Mouse (Mus musculus) frontal cortex, postnatal 25 days (tissue): ENCODE results near the gene Gatd1.
"Not testable (repeated sequence)": the region's sequence is repeated elsewhere in the genome, so short reads cannot be mapped to it uniquely, and the experiment has no call there.

ENCODE experiments used
- DNase-seq, 2 experiments: peaks; one replicate each; pipeline ENCODE4 v3.0.0; 2022; ENCODE audit warnings: low spot score in 2 of 2

The Gatd1 gene

GRCm38 (mm10) chr7:141413809-141414584 is at the start of gene Gatd1:
Gatd1 (minus strand) TSS chr7:141414136.
- DNase-seq: peak; percentile 97 to 99

- DNase-seq: no peak
Measured at GRCm38 (mm10) chr7:141462333-141462821, 48.4 kb upstream of the Gatd1 start.

GRCm38 (mm10) chr7:141461521-141462332 is 47.8 kb upstream of the Gatd1 start:
- DNase-seq: no peak

- no peak for DNase-seq
Measured at GRCm38 (mm10) chr7:141460391-141461113, 46.6 kb upstream of the Gatd1 start, which contains the start of gene Cracr2b. Cracr2b (plus strand) TSS chr7:141461094.

DNA sequence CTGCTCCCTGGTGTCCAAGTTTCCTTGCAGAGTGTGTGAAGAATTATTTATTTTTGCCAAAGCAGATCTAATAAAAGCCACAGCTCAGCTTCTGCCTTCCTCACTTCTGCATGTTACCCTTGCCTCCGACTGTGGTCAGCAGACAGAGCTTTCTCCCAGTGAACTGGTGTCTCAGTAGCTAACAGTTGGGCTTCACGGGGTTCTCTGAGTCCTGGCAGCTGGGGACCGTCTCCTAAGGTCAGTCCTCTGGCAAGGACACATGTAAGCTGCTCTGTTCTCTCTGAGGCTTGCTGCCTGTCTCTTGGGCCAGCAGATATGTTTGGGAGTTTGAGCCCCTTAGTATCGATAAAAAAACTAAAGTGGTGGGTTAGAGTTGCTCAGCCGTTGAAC is 46.1 kb upstream of the Gatd1 start:
- no peak for DNase-seq

GRCm38 (mm10) chr7:141459301-141459711 is 45.4 kb upstream of the Gatd1 start:
- DNase-seq: no peak

DNA sequence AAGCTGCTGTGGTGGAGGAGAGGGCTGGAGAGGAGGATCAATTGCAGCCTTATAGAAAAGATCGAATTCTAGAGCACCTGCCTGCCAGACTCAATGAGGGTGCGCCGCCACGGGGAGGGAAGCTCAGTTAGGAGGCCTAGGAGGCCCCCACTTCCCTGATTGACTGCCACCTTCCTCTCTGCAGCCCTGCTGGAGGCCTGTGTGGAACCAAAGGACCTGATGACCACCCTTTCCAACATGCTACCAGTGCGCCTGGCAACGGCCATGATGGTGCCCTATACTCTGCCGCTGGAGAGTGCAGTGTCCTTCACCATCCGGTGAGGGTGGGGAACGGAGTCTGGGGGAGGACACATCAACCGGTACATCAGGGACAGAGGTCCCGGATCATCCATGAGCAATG is 44.7 kb upstream of the Gatd1 start:
- no peak for DNase-seq

- DNase-seq: no peak
Measured at GRCm38 (mm10) chr7:141457986-141458660, 44.2 kb upstream of the Gatd1 start.

GRCm38 (mm10) chr7:141457236-141457635 is 43.3 kb upstream of the Gatd1 start:
- DNase-seq: no peak

DNA sequence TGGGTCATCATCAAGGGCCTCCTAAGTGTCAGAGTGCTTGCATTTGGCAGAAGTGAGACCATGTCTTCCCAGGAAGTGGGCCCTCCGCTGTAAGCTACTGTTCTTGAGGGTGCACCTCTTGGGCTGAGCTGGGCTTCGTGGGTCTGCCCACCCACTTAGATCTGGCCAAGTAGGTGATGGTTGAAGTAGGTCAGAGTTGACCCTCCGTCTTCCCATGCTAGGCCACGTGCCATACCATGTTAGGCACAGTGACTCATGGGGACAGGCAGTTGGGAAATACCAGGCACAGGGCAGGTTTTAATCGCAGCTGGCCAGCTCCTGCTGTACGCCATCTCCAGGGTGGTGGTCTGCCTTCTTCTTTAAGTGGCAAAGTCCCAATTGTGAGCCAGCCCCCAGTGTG is 42.8 kb upstream of the Gatd1 start:
- no peak for DNase-seq

- no peak for DNase-seq
Measured at GRCm38 (mm10) chr7:141455610-141456314, 41.8 kb upstream of the Gatd1 start.

DNA sequence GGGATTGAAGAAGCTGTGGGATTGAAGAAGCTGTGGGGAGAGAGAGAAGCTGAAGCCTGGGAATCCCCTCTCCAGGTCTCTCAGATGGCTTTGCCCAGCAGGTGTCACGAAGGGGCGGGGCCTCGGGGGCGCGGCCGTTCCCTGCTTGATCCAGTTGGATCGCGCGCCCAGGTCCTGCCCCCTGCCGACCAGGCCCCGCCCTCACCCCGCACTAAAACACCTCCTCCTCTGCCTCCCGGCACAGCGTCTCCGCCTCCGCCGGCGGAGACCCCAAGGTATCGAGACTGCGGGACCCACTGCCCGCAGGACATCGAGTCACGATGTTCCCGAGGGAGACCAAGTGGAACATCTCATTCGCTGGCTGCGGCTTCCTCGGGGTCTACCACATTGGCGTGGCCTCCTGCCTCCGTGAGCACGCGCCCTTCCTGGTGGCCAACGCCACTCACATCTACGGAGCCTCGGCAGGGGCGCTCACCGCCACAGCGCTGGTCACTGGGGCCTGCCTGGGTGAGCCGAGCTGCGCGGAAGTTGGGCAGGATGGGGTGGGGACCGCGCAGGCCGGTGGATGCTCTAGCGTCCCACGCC is 41.1 kb upstream of the Gatd1 start, which contains the start of gene Pnpla2:
Gene Pnpla2 (plus strand): TSS at position 232 of the 585 bp plus-strand sequence.
- DNase-seq: peak; percentile 78 to 86

DNA sequence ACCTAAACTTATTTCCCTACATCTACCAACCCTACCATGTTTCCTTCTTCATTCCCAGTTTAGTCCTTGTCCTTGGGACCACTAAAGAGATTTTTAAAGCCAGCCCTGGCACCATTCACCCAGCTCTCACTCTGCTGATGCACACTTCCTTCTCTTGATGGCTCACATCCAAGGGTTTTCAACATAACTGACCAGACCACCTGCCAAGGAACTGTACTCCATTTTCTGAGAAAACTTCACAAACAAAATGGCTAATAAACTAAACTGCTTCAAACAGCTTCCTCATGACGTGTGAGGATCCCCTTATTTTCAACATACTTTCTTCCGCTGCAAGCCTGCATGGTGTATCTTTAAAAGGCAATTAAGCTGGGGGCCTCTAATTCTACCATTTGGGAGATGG is 39.7 kb upstream of the Gatd1 start:
- DNase-seq: no peak

- DNase-seq: no peak
Measured at GRCm38 (mm10) chr7:141451928-141452327, 38.0 kb upstream of the Gatd1 start.

- DNase-seq: peak; percentile 90 to 95
Measured at GRCm38 (mm10) chr7:141447110-141447991, 33.4 kb upstream of the Gatd1 start, which contains the start of gene Rplp2. Rplp2 (plus strand) TSS chr7:141447370.

DNA sequence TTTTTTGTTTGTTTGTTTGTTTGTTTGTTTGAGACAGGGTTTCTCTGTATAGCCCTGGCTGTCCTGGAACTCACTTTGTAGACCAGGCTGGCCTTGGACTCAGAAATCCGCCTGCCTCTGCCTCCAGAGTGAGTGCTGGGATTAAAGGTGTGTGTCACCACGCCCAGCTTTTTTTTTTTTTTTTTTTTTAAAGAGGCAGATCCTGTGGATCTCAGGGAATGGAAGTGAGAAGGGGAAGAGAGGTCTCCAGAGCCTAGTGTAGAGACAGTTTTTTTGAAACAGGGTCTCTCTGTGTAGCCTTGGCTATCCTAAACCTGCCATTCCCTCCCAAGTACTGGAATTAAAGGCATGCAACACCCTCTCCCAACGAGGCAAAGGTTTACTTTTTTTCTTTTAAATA is 32.4 kb upstream of the Gatd1 start:
- not testable (repeated sequence) for DNase-seq

- DNase-seq: no peak
Measured at GRCm38 (mm10) chr7:141443828-141444237, 29.9 kb upstream of the Gatd1 start, which contains the start of gene Pidd1. Pidd1 (minus strand) TSS chr7:141444025.

GRCm38 (mm10) chr7:141443081-141443821 is 29.3 kb upstream of the Gatd1 start:
- DNase-seq: no peak
